Mouse (Mus musculus): Measurements from ENCODE around the gene Bbs7. TPM values are rescaled to one million over a fixed set of nuclear protein-coding genes. Genes with fewer than 3 reads are reported as not detected.

The Bbs7 gene
- total RNA-seq (2023), result 1 to 10 TPM in 1 of 2 experiments, under 1 TPM in 1; 0.98 to 1.1 TPM

DNA sequence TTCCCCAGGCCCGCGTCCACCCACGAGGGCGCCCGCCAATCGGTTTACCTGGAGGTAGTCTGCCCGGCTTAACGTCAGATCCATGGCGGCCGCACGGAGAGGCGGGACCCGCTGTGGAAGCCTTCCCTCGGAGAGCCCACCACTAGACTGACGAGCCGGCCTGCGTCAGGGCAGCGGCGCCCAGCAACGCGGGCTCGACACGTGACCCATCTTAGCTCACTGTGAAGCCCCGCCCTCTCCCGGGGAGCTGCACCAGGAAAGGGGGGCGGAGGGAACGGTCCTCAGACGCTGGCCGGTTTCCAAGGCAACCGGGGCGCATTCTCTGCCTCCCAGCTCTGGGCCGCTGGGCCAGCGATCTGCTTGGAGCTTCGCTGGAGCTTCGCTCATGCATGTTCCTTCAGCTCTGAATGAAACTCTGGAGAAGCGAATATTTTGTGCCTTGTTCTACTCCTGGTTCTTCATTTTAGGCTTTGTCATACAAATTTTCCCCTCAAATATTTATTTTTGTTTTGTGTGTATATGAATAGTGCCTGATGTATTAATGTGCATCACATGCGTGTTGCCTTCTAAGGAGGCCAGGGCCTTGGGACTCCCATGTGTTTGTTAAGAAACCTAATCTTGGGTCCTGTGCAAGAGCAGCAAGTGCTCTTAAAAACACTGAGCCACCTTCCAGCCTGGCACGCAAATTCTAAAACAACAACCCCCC, at the start of gene Bbs7:
Gene Bbs7 (minus strand): TSS at position 276 of the 706 bp plus-strand sequence.

DNA sequence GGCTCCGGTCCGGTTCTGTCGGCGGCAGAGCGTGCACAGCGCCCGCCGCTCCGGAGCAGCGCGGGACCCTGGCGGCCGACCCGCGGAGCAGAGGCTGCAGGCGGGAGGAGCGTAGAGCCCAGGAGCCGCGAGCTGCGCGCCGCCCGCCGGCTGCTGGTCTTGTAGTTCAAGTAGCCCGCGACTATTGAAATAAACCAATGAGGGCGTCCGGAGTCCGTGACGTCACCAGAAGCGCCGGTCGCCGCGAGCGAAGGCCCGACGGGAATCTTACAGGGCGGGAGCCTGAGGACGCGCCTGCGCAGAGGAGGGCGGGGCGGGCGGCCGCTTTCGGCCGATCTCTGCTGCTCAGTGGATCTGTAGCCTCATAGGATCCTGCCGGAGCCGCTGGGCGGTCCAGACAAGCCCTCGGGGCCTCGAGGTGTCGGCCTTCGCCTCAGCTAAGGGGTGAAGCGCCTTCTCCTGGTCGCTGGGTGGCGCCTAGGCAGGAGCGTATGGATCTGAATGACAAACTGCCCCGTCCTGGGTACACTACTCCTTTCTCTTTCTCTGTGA, 41.4 kb downstream of the Bbs7 start, which contains the start of gene Ccna2:
Gene Ccna2 (minus strand): TSS at position 324 of the 552 bp plus-strand sequence.

DNA sequence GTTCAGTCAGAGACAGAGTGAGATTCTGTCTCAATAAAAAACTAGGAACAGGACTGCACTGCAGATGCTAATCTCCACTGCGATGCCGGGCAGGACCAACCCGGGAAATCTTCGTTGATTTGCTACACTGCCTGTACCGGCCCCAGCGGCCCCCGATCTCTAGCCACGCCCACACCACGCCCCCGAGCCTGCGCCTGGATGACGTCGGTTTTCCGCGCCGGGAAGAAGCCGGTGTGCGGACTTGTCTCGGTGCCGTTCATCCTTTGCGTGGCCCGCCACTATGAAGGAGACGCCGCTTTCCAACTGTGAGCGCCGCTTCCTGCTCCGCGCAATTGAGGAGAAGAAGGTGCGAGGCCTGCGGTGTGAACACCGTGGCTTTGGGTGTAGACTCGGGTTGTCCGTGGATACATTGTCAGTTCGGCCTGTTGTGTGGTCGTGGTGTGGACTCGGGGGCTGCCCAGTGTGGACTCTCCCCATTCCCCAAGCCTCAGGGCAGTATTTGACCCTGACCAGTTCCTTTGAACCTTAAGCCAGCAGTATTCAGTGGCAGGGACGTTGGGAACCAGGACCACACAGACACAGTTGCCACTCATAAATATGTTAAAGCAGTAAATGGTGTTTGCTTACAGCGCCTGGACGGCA, 60.8 kb downstream of the Bbs7 start, which contains the start of gene Exosc9:
Gene Exosc9 (plus strand): TSS at position 201 of the 642 bp plus-strand sequence.

Other genes with a start within 250 kb of the Bbs7 start
- 10 to 100 TPM; 20.9 to 26.5 TPM for gene Anxa5, start 137.6 kb downstream of the Bbs7 start, total RNA-seq (2023)
- 1 to 10 TPM in 1 of 2 experiments, not detected in 1; 1.1 TPM for gene 1810062G17Rik, start 137.5 kb downstream of the Bbs7 start, total RNA-seq (2023)
- gene Gm11549, start 91.7 kb downstream of the Bbs7 start, total RNA-seq (2023), result not detected
- gene Exosc9, start 60.9 kb downstream of the Bbs7 start, total RNA-seq (2023), result 10 to 100 TPM; 33.6 to 45.1 TPM
- gene Ccna2, start 41.3 kb downstream of the Bbs7 start, total RNA-seq (2023), result 1 to 10 TPM; 1.4 to 3.5 TPM
- gene Trpc3, start 76.7 kb upstream of the Bbs7 start, total RNA-seq (2023), result not detected
- 100 to 1,000 TPM; 117 to 126 TPM for gene 4932438A13Rik, start 249.6 kb upstream of the Bbs7 start, total RNA-seq (2023)